In genomic region chr13:41073819-41074218, GRCm38 (mm10) we compare ENCODE assay signal across 28 mouse cellular contexts. TPM values are rescaled to one million over a fixed set of nuclear protein-coding genes. Genes with fewer than 3 reads are reported as not detected.
"Had no signal": no experiment of that assay in that cellular context is flagged by ENCODE, and none has a peak within 500 bp of the region (broad histone marks: within the 10 kb centered on the region; RNA-seq: fewer than 3 reads in every experiment).

No protein-coding gene starts in this region.

- H3K36me3 ChIP-seq: intestine, embryonic 15.5 days; limb, embryonic 12.5 days; limb, embryonic 15.5 days; liver, embryonic 13.5 days; midbrain, embryonic 13.5 days; neural tube, embryonic 12.5 days; neural tube, embryonic 15.5 days had no signal

- DNase-seq: kidney, adult 18-20 months; kidney, adult 9 months; kidney, postnatal 14 days; kidney, postnatal 4 days; left cerebral cortex, postnatal 4 days; liver, embryonic 13.5 days; lung, adult 2 months; right cerebral cortex, adult 18-20 months; right cerebral cortex, postnatal 14 days; spleen, adult 18-20 months; thymus, adult 18-20 months; thymus, postnatal 36 days had no signal

- H3K4me3 ChIP-seq: intestine, embryonic 15.5 days; limb, embryonic 12.5 days; limb, embryonic 15.5 days; liver, embryonic 13.5 days; midbrain, embryonic 13.5 days; neural tube, embryonic 12.5 days; neural tube, embryonic 15.5 days had no signal

- H3K4me1 ChIP-seq: intestine, embryonic 15.5 days had no signal

- ATAC-seq: intestine, embryonic 15.5 days; midbrain, embryonic 13.5 days had no signal

- H3K27ac ChIP-seq: intestine, embryonic 15.5 days; limb, embryonic 12.5 days; limb, embryonic 15.5 days; liver, embryonic 13.5 days; midbrain, embryonic 13.5 days; neural tube, embryonic 12.5 days; neural tube, embryonic 15.5 days had no signal

RNA-seq across cellular contexts. Expression of gene Gcm2, which starts 37.0 kb away (rescaled TPM):
- total RNA-seq: layer of hippocampus, adult 18-20 months; layer of hippocampus, postnatal 14 days; left cerebral cortex, adult 8-10 months; left cerebral cortex, postnatal 14 days; left cerebral cortex, postnatal 4 days; midbrain, postnatal 0 days had no signal
- polyA plus RNA-seq: intestine, embryonic 15.5 days; kidney, embryonic 16.5 days; limb, embryonic 12.5 days; limb, embryonic 15.5 days; liver, embryonic 13.5 days; liver, embryonic 16.5 days; lung, embryonic 16.5 days; midbrain, embryonic 13.5 days; midbrain, postnatal 0 days; neural tube, embryonic 12.5 days; neural tube, embryonic 15.5 days; stomach, embryonic 16.5 days; urinary bladder, adult 2 months had no signal

RNA-seq across cellular contexts. Expression of gene Sycp2l, which starts 40.3 kb away (rescaled TPM):
- total RNA-seq: left cerebral cortex, postnatal 14 days had no signal
- polyA plus RNA-seq: kidney, embryonic 16.5 days; limb, embryonic 12.5 days; limb, embryonic 15.5 days; liver, embryonic 13.5 days; liver, embryonic 16.5 days; lung, adult 2 months; lung, embryonic 16.5 days; midbrain, embryonic 13.5 days; midbrain, postnatal 0 days; neural tube, embryonic 12.5 days; neural tube, embryonic 15.5 days; urinary bladder, adult 2 months had no signal
